Mouse (Mus musculus): ENCODE measurements around the gene Dek. TPM values are rescaled to one million over a fixed set of nuclear protein-coding genes. Genes with fewer than 3 reads are reported as not detected.

The Dek gene
- polyA plus RNA-seq, 1 experiment from 2014 or later: 187 TPM

GRCm38 (mm10) chr13:47129090-47129489, 23.1 kb upstream of the Dek start:
- Histone ChIP-seq H3K9ac (ENCODE audit: low read depth, low read length) (no peak overlapping the region), H3K27me3 (ENCODE audit: insufficient read depth, low read length) (no peaks in the 10 kb centered on the region), H3K27ac (no peak overlapping the region), H3K4me2 (ENCODE audit: low read length) (no peak overlapping the region), H3K36me3 (ENCODE audit: insufficient read depth, low read length) (no peaks in the 10 kb centered on the region), H3K4me3 (replicated peaks; ENCODE audit: low read depth, low read length) (no peak overlapping the region), H3K4me1 (replicated peaks; ENCODE audit: insufficient read depth, low read length) (no peaks in the 10 kb centered on the region), H3K9me3 (replicated peaks; ENCODE audit: low read length) (no peaks in the 10 kb centered on the region)
- WGBS: 72% methylated on average over 4 of the region's 4 CpGs
- DNase-seq (ENCODE audit: low spot score): no peak
- ATAC-seq (replicated peaks; ENCODE audit: low FRiP score, low read depth): no peak
- no peak for TF ChIP-seq CTCF (IDR thresholded peaks at IDR 0.05; ENCODE audit: low read depth)

GRCm38 (mm10) chr13:47125595-47125994, 19.6 kb upstream of the Dek start:
- Histone ChIP-seq H3K4me1 (replicated peaks; ENCODE audit: insufficient read depth, low read length) (0 out of 2 replicates have a peak, but pooled peaks cover 5% of the 10 kb centered on the region), H3K27me3 (ENCODE audit: insufficient read depth, low read length) (no peaks in the 10 kb centered on the region), H3K4me2 (ENCODE audit: low read length) (no peak overlapping the region), H3K27ac (no peak overlapping the region), H3K9me3 (replicated peaks; ENCODE audit: low read length) (no peaks in the 10 kb centered on the region), H3K36me3 (ENCODE audit: insufficient read depth, low read length) (no peaks in the 10 kb centered on the region), H3K9ac (ENCODE audit: low read depth, low read length) (no peak overlapping the region), H3K4me3 (replicated peaks; ENCODE audit: low read depth, low read length) (no peak overlapping the region)
- TF ChIP-seq CTCF (IDR thresholded peaks at IDR 0.05; ENCODE audit: low read depth): no peak
- ATAC-seq (replicated peaks; ENCODE audit: low FRiP score, low read depth) (peak; percentile 43; the same call in 1 of the 2 replicates), DNase-seq (ENCODE audit: low spot score) (peak; percentile 67)
- 36% methylated on average over 5 of the region's 5 CpGs for WGBS

GRCm38 (mm10) chr13:47124986-47125385, 19.0 kb upstream of the Dek start:
- DNase-seq (ENCODE audit: low spot score) (no peak), ATAC-seq (replicated peaks; ENCODE audit: low FRiP score, low read depth) (no peak)
- no peak overlapping the region for H3K9ac ChIP-seq (ENCODE audit: low read depth, low read length)
- 67% methylated on average over 6 of the region's 6 CpGs for WGBS
- H3K9me3 ChIP-seq (replicated peaks; ENCODE audit: low read length): no peaks in the 10 kb centered on the region
- no peaks in the 10 kb centered on the region for H3K27me3 ChIP-seq (ENCODE audit: insufficient read depth, low read length)
- H3K27ac ChIP-seq: no peak overlapping the region
- H3K4me3 ChIP-seq (replicated peaks; ENCODE audit: low read depth, low read length): no peak overlapping the region
- H3K36me3 ChIP-seq (ENCODE audit: insufficient read depth, low read length): no peaks in the 10 kb centered on the region
- no peak for TF ChIP-seq CTCF (IDR thresholded peaks at IDR 0.05; ENCODE audit: low read depth)
- no peak overlapping the region for H3K4me2 ChIP-seq (ENCODE audit: low read length)
- H3K4me1 ChIP-seq (replicated peaks; ENCODE audit: insufficient read depth, low read length): 0 out of 2 replicates have a peak, but pooled peaks cover 5% of the 10 kb centered on the region

- peak; percentile 43; the same call in 1 of the 2 replicates for ATAC-seq (replicated peaks; ENCODE audit: low FRiP score, low read depth)
- no peak for DNase-seq (ENCODE audit: low spot score)
- 46% methylated on average over 3 of the region's 3 CpGs for WGBS
- 0 out of 2 replicates have a peak, but pooled peaks cover 5% of the 10 kb centered on the region for H3K4me1 ChIP-seq (replicated peaks; ENCODE audit: insufficient read depth, low read length)
- no peaks in the 10 kb centered on the region for H3K36me3 ChIP-seq (ENCODE audit: insufficient read depth, low read length)
- peak; percentile 30; the same call in 1 of the 2 replicates for TF ChIP-seq CTCF (IDR thresholded peaks at IDR 0.05; ENCODE audit: low read depth)
- H3K4me3 ChIP-seq (replicated peaks; ENCODE audit: low read depth, low read length): no peak overlapping the region
- H3K9ac ChIP-seq (ENCODE audit: low read depth, low read length): no peak overlapping the region
- no peak overlapping the region for H3K27ac ChIP-seq
- no peak overlapping the region for H3K4me2 ChIP-seq (ENCODE audit: low read length)
- H3K9me3 ChIP-seq (replicated peaks; ENCODE audit: low read length): no peaks in the 10 kb centered on the region
- no peaks in the 10 kb centered on the region for H3K27me3 ChIP-seq (ENCODE audit: insufficient read depth, low read length)
Measured at GRCm38 (mm10) chr13:47124449-47124848, 18.4 kb upstream of the Dek start.

GRCm38 (mm10) chr13:47122537-47123430, 16.8 kb upstream of the Dek start, which contains the start of gene Rnf144b:
Rnf144b (plus strand) TSS chr13:47122656.
- ATAC-seq (replicated peaks; ENCODE audit: low FRiP score, low read depth) (no peak), DNase-seq (ENCODE audit: low spot score) (peak; percentile 50)
- WGBS: under 1% methylated on average over 55 of the region's 55 CpGs
- H3K4me1 ChIP-seq (replicated peaks; ENCODE audit: insufficient read depth, low read length): 0 out of 2 replicates have a peak, but pooled peaks cover 5% of the 10 kb centered on the region
- no peak within 1 kb of the TSS for H3K27ac ChIP-seq
- TF ChIP-seq CTCF (IDR thresholded peaks at IDR 0.05; ENCODE audit: low read depth): no peak
- H3K9me3 ChIP-seq (replicated peaks; ENCODE audit: low read length): no peaks in the 10 kb centered on the region
- peak within 1 kb of the TSS; percentile 49 for H3K9ac ChIP-seq (ENCODE audit: low read depth, low read length)
- peak within 1 kb of the TSS; percentile 45 for H3K4me3 ChIP-seq (replicated peaks; ENCODE audit: low read depth, low read length)
- no peaks in the 10 kb centered on the region for H3K27me3 ChIP-seq (ENCODE audit: insufficient read depth, low read length)
- no peaks in the 10 kb centered on the region for H3K36me3 ChIP-seq (ENCODE audit: insufficient read depth, low read length)
- peak within 1 kb of the TSS; percentile 96 for H3K4me2 ChIP-seq (ENCODE audit: low read length)

GRCm38 (mm10) chr13:47121333-47121889, 15.4 kb upstream of the Dek start:
- Histone ChIP-seq H3K4me3 (replicated peaks; ENCODE audit: low read depth, low read length) (no peak overlapping the region), H3K4me2 (ENCODE audit: low read length) (no peak overlapping the region), H3K27me3 (ENCODE audit: insufficient read depth, low read length) (no peaks in the 10 kb centered on the region), H3K9ac (ENCODE audit: low read depth, low read length) (no peak overlapping the region), H3K36me3 (ENCODE audit: insufficient read depth, low read length) (no peaks in the 10 kb centered on the region), H3K9me3 (replicated peaks; ENCODE audit: low read length) (no peaks in the 10 kb centered on the region), H3K4me1 (replicated peaks; ENCODE audit: insufficient read depth, low read length) (0 out of 2 replicates have a peak, but pooled peaks cover 5% of the 10 kb centered on the region), H3K27ac (no peak overlapping the region)
- peak; percentile 46 for TF ChIP-seq CTCF (IDR thresholded peaks at IDR 0.05; ENCODE audit: low read depth)
- no peak for DNase-seq (ENCODE audit: low spot score)
- ATAC-seq (replicated peaks; ENCODE audit: low FRiP score, low read depth): no peak
- 40% methylated on average over 12 of the region's 12 CpGs for WGBS

Data from kidney, postnatal 0 days (tissue).